Mouse (Mus musculus): Measurements from ENCODE around the gene Sertad2. TPM values are rescaled to one million over a fixed set of nuclear protein-coding genes. Genes with fewer than 3 reads are reported as not detected.

The Sertad2 gene
- polyA plus RNA-seq, 1 experiment: 21.9 TPM

- TF ChIP-seq CTCF (IDR thresholded peaks at IDR 0.05; ENCODE audit: borderline replicate concordance, extremely low read depth, insufficient read depth, insufficient read length) (no peak), POLR2A (IDR thresholded peaks at IDR 0.05; ENCODE audit: borderline replicate concordance, extremely low read depth, insufficient read depth, insufficient read length, poor library complexity, severe bottlenecking) (no peak)
- no peak for DNase-seq (ENCODE audit: low read depth)
Observed at GRCm38 (mm10) chr11:20571702-20572413, 28.8 kb downstream of the Sertad2 start.

DNA sequence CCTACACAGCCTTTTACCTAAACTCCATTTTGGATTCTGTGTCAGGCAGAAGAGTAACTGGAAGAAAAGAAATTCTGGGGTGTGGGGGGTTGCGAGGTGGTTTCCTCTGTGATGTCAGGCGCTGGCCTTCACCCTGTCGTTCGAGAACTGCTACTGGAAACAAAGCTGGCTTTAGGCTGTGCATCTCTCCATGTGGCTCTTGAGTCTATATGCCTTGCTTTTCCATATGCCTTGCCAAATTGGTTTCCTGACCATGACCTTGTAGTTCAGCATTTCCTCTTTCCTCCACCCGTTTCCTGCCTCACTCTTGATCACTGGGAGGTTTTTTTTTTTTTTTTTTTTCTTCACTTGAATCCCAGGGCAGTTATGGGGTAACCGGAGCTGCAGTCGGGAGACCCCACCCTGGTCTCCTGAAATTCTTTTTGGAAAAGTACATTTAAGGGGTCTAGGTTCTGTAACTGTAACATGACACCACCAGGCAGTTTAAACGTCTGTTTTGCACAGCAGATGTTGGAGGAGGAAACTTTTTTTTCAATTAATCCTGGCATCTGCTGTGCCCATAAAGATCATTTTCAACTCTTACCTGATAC lies 33.1 kb downstream of the Sertad2 start:
- DNase-seq (ENCODE audit: low read depth): no peak
- no peak for TF ChIP-seq POLR2A (IDR thresholded peaks at IDR 0.05; ENCODE audit: borderline replicate concordance, extremely low read depth, insufficient read depth, insufficient read length, poor library complexity, severe bottlenecking)
- TF ChIP-seq CTCF (IDR thresholded peaks at IDR 0.05; ENCODE audit: borderline replicate concordance, extremely low read depth, insufficient read depth, insufficient read length): no peak

DNA sequence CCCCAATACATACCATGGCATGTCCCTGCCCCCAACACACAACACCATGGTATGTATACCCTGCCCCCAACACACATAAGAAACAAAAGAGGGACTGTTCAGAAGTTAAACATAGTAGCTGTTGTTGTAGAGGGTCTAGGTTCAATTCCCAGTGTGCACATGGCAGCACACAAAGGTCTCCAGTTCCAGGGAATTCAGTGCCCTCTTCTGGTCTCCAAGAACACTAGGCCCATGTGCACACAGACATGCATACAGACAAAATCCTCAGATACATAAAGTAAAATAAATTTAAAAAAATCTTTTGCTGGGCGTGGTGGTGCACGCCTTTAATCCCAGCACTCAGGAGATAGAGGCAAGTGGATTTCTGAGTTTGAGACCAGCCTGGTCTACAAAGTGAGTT lies 39.7 kb downstream of the Sertad2 start:
- TF ChIP-seq POLR2A (IDR thresholded peaks at IDR 0.05; ENCODE audit: borderline replicate concordance, extremely low read depth, insufficient read depth, insufficient read length, poor library complexity, severe bottlenecking) (no peak), CTCF (IDR thresholded peaks at IDR 0.05; ENCODE audit: borderline replicate concordance, extremely low read depth, insufficient read depth, insufficient read length) (no peak)
- DNase-seq (ENCODE audit: low read depth): no peak

GRCm38 (mm10) chr11:20585297-20585696 lies 42.2 kb downstream of the Sertad2 start:
- TF ChIP-seq POLR2A (IDR thresholded peaks at IDR 0.05; ENCODE audit: borderline replicate concordance, extremely low read depth, insufficient read depth, insufficient read length, poor library complexity, severe bottlenecking): no peak
- no peak for TF ChIP-seq CTCF (IDR thresholded peaks at IDR 0.05; ENCODE audit: borderline replicate concordance, extremely low read depth, insufficient read depth, insufficient read length)
- no peak for DNase-seq (ENCODE audit: low read depth)

- TF ChIP-seq CTCF (IDR thresholded peaks at IDR 0.05; ENCODE audit: borderline replicate concordance, extremely low read depth, insufficient read depth, insufficient read length): no peak
- TF ChIP-seq POLR2A (IDR thresholded peaks at IDR 0.05; ENCODE audit: borderline replicate concordance, extremely low read depth, insufficient read depth, insufficient read length, poor library complexity, severe bottlenecking): no peak
- no peak for DNase-seq (ENCODE audit: low read depth)
Observed at GRCm38 (mm10) chr11:20586180-20586579, 43.1 kb downstream of the Sertad2 start.

- DNase-seq (ENCODE audit: low read depth): no peak
- TF ChIP-seq POLR2A (IDR thresholded peaks at IDR 0.05; ENCODE audit: borderline replicate concordance, extremely low read depth, insufficient read depth, insufficient read length, poor library complexity, severe bottlenecking) (no peak), CTCF (IDR thresholded peaks at IDR 0.05; ENCODE audit: borderline replicate concordance, extremely low read depth, insufficient read depth, insufficient read length) (no peak)
Observed at GRCm38 (mm10) chr11:20589393-20589792, 46.3 kb downstream of the Sertad2 start.

GRCm38 (mm10) chr11:20592010-20592409 lies 49.0 kb downstream of the Sertad2 start:
- DNase-seq (ENCODE audit: low read depth): no peak
- TF ChIP-seq POLR2A (IDR thresholded peaks at IDR 0.05; ENCODE audit: borderline replicate concordance, extremely low read depth, insufficient read depth, insufficient read length, poor library complexity, severe bottlenecking) (no peak), CTCF (IDR thresholded peaks at IDR 0.05; ENCODE audit: borderline replicate concordance, extremely low read depth, insufficient read depth, insufficient read length) (no peak)

DNA sequence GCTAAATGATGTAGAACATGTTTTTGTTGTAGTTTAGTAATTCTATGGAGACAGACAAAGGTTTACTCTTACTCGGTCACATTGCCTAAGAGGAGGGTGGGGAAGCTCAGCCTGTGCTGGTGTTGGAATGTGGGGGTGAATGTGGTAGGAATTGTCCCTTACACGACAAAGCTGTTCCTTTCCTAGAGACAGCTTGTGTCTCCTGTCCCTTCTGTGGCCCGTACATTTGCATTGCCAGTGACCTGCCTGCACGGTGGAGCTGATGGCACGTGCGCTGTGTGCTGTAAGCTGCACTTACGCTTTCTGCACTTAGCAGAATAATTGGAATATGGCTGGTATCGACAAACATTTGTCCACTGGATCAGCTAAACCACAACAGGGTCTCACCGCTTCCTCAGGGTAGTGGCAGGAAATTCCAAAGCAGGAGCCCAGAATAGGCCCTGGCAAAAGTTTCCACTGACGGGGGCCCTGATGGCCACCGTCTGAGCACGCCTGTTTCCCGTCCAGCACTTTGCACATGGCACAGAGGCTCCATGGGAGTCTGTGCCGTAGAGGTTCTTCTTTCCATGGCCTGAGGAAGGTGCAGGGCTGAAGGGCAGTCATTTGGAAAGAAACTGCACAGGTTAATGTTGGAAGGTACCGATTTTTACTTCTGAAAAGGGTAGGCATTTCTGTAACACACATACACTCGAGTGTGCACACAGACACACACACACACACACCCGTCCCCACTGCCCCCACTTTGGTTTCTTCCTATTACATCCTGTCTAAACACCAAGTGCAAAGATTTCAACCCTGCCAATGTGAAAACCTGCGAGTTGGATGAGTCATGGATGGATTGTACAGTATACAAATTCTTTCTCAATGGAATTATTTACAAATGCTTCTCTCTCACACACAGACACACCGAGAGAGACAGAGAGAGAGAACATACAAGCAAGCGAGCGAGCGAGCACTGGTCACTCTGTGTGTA lies 51.5 kb downstream of the Sertad2 start:
- no peak for DNase-seq (ENCODE audit: low read depth)

GRCm38 (mm10) chr11:20603066-20603812 lies 60.2 kb downstream of the Sertad2 start:
- TF ChIP-seq CTCF (IDR thresholded peaks at IDR 0.05; ENCODE audit: borderline replicate concordance, extremely low read depth, insufficient read depth, insufficient read length) (no peak), POLR2A (IDR thresholded peaks at IDR 0.05; ENCODE audit: borderline replicate concordance, extremely low read depth, insufficient read depth, insufficient read length, poor library complexity, severe bottlenecking) (no peak)
- peak; percentile 84 for DNase-seq (ENCODE audit: low read depth)

More for the DNA sequence above, 51.5 kb downstream of the Sertad2 start:
- TF ChIP-seq CTCF (IDR thresholded peaks at IDR 0.05; ENCODE audit: borderline replicate concordance, extremely low read depth, insufficient read depth, insufficient read length): no peak
- TF ChIP-seq POLR2A (IDR thresholded peaks at IDR 0.05; ENCODE audit: borderline replicate concordance, extremely low read depth, insufficient read depth, insufficient read length, poor library complexity, severe bottlenecking): no peak

DNA sequence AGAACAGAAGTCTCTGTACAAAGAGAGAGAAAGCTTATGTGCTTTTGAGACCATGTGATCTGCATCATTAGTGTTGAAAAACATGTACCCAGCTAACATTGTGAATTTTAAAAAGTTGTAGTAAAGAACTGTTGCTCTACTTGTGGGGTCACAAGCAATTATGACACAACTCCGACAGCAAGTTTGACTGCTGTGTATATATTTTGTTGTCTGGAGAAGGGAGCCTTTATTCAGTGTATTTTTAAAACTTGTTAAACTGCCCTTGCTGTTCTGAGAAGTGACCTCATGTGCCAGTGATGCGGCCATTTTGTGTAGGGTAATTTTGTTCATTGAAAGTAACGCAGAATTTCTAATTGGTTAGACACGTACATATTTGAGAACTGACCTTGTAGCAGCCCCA lies 61.1 kb downstream of the Sertad2 start:
- no peak for DNase-seq (ENCODE audit: low read depth)
- TF ChIP-seq POLR2A (IDR thresholded peaks at IDR 0.05; ENCODE audit: borderline replicate concordance, extremely low read depth, insufficient read depth, insufficient read length, poor library complexity, severe bottlenecking) (no peak), CTCF (IDR thresholded peaks at IDR 0.05; ENCODE audit: borderline replicate concordance, extremely low read depth, insufficient read depth, insufficient read length) (no peak)
